Mouse (Mus musculus) lung, adult 18-20 months (tissue): Measurements from ENCODE around the gene Kif26a.

ENCODE experiments used
- DNase-seq, 2 experiments: peaks; one replicate each; pipeline ENCODE4 v3.0.0; 2022; ENCODE audit warnings: mixed read lengths in 2 of 2

Kif26a gene

GRCm38 (mm10) chr12:112145875-112146651, at the start of gene Kif26a:
Gene Kif26a, plus strand, starts transcription at chr12:112146208.
- DNase-seq: peak; percentile 51 to 52

- no peak for DNase-seq
These were observed 49.3 kb upstream of the Kif26a start for GRCm38 (mm10) chr12:112096733-112097117.

GRCm38 (mm10) chr12:112100106-112100505, 45.9 kb upstream of the Kif26a start:
- DNase-seq: no peak

- DNase-seq: peak in 1 of 2 experiments; percentile 43
These were observed 45.0 kb upstream of the Kif26a start for GRCm38 (mm10) chr12:112101045-112101444.

- no peak for DNase-seq
These were observed 42.8 kb upstream of the Kif26a start for GRCm38 (mm10) chr12:112103179-112103578.

GRCm38 (mm10) chr12:112104890-112105289, 41.1 kb upstream of the Kif26a start:
- no peak for DNase-seq

- peak; percentile 34 to 65 for DNase-seq
These were observed 39.5 kb upstream of the Kif26a start, which contains the start of gene Aspg for GRCm38 (mm10) chr12:112106541-112106971. Gene Aspg, plus strand, starts transcription at chr12:112106679.

GRCm38 (mm10) chr12:112107685-112108084, 38.3 kb upstream of the Kif26a start:
- no peak for DNase-seq

GRCm38 (mm10) chr12:112108696-112109445, 37.1 kb upstream of the Kif26a start:
- DNase-seq: peak; percentile 34 to 39

GRCm38 (mm10) chr12:112109701-112110100, 36.3 kb upstream of the Kif26a start:
- no peak for DNase-seq

- DNase-seq: no peak
These were observed 34.7 kb upstream of the Kif26a start for GRCm38 (mm10) chr12:112111323-112111722.

- DNase-seq: no peak
These were observed 33.8 kb upstream of the Kif26a start for GRCm38 (mm10) chr12:112112235-112112634.

- DNase-seq: no peak
These were observed 33.2 kb upstream of the Kif26a start for GRCm38 (mm10) chr12:112112686-112113396.

- peak; percentile 85 to 88 for DNase-seq
These were observed 32.3 kb upstream of the Kif26a start for GRCm38 (mm10) chr12:112113710-112114109.

- DNase-seq: peak in 1 of 2 experiments; percentile 29
These were observed 29.0 kb upstream of the Kif26a start for GRCm38 (mm10) chr12:112117006-112117405.

- peak; percentile 22 to 47 for DNase-seq
These were observed 28.4 kb upstream of the Kif26a start for GRCm38 (mm10) chr12:112117649-112118048.

GRCm38 (mm10) chr12:112121188-112121587, 24.8 kb upstream of the Kif26a start:
- peak in 1 of 2 experiments; percentile 25 for DNase-seq

- peak; percentile 83 to 91 for DNase-seq
These were observed 20.1 kb upstream of the Kif26a start for GRCm38 (mm10) chr12:112125903-112126302.

- no peak for DNase-seq
These were observed 18.9 kb upstream of the Kif26a start for GRCm38 (mm10) chr12:112126931-112127635.

- peak in 1 of 2 experiments; percentile 24 for DNase-seq
These were observed 17.5 kb upstream of the Kif26a start for GRCm38 (mm10) chr12:112128526-112128925.

GRCm38 (mm10) chr12:112129300-112129856, 16.6 kb upstream of the Kif26a start:
- no peak for DNase-seq
